Mouse (Mus musculus): ENCODE data around the gene Carmil3. TPM values are rescaled to one million over a fixed set of nuclear protein-coding genes. Genes with fewer than 3 reads are reported as not detected.
A peak's percentile ranks its signal among the peaks of the same experiment; 100 is the strongest.

The Carmil3 gene
- polyA plus RNA-seq, 1 experiment from 2014 or later = 14.6 TPM

- Histone ChIP-seq H3K4me1 (replicated peaks; ENCODE audit: control insufficient read depth, insufficient read depth, low read length) (no peaks in the 10 kb centered on the region), H3K9ac (ENCODE audit: low read length) (no peak overlapping the region), H3K4me3 (ENCODE audit: low read depth, low read length) (no peak overlapping the region), H3K27ac (ENCODE audit: low read depth, low read length) (no peak overlapping the region), H3K36me3 (ENCODE audit: control insufficient read depth, insufficient read depth, low read length) (no peaks in the 10 kb centered on the region; the same call in 1 of the 2 replicates), H3K4me2 (ENCODE audit: low read depth, low read length, severe bottlenecking) (no peak overlapping the region), H3K9me3 (ENCODE audit: control insufficient read depth, low read length) (no peaks in the 10 kb centered on the region), H3K27me3 (ENCODE audit: control insufficient read depth, insufficient read depth, low read length) (no peaks in the 10 kb centered on the region)
- DNase-seq (ENCODE audit: low spot score) = no peak
- 74% methylated on average over 16 of the region's 16 CpGs for WGBS
- peak; percentile 39 for ATAC-seq (replicated peaks; ENCODE audit: low FRiP score)
Measured at GRCm38 (mm10) chr14:55496761-55497448, 6.5 kb downstream of the Carmil3 start.

DNA sequence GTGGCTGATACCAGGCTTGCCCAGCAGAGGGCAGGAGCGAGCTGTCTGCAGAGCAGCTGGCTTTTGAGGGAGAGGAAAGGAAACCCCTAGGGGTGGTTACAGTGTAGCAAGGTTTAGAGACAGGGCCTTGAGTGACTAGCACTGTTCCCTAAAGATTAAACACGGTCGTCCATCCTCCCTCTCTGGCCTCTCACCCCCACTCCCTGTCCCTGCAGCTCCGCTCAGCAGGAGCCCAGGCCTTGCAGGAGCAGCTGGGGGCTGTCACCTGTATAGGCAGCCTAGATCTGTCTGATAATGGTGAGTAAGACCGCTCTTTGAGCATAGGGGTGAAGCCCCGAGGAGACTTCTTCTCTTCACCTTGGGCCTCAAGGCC lies 7.0 kb downstream of the Carmil3 start:
- Histone ChIP-seq H3K27ac (ENCODE audit: low read depth, low read length) (no peak overlapping the region), H3K4me2 (ENCODE audit: low read depth, low read length, severe bottlenecking) (no peak overlapping the region), H3K9ac (ENCODE audit: low read length) (no peak overlapping the region), H3K9me3 (ENCODE audit: control insufficient read depth, low read length) (no peaks in the 10 kb centered on the region), H3K4me1 (replicated peaks; ENCODE audit: control insufficient read depth, insufficient read depth, low read length) (no peaks in the 10 kb centered on the region), H3K4me3 (ENCODE audit: low read depth, low read length) (no peak overlapping the region), H3K36me3 (ENCODE audit: control insufficient read depth, insufficient read depth, low read length) (no peaks in the 10 kb centered on the region; the same call in 1 of the 2 replicates), H3K27me3 (ENCODE audit: control insufficient read depth, insufficient read depth, low read length) (no peaks in the 10 kb centered on the region)
- 39% methylated on average over 6 of the region's 6 CpGs for WGBS
- DNase-seq (ENCODE audit: low spot score) (peak; percentile 91), ATAC-seq (replicated peaks; ENCODE audit: low FRiP score) (peak; percentile 75)

- no peak overlapping the region for H3K27ac ChIP-seq (ENCODE audit: low read depth, low read length)
- DNase-seq (ENCODE audit: low spot score) (no peak), ATAC-seq (replicated peaks; ENCODE audit: low FRiP score) (no peak)
- H3K9me3 ChIP-seq (ENCODE audit: control insufficient read depth, low read length) = no peaks in the 10 kb centered on the region
- WGBS = 92% methylated on average over 9 of the region's 9 CpGs
- no peak overlapping the region for H3K9ac ChIP-seq (ENCODE audit: low read length)
- H3K27me3 ChIP-seq (ENCODE audit: control insufficient read depth, insufficient read depth, low read length) = no peaks in the 10 kb centered on the region
- no peaks in the 10 kb centered on the region for H3K36me3 ChIP-seq (ENCODE audit: control insufficient read depth, insufficient read depth, low read length)
- H3K4me2 ChIP-seq (ENCODE audit: low read depth, low read length, severe bottlenecking) = no peak overlapping the region
- H3K4me1 ChIP-seq (replicated peaks; ENCODE audit: control insufficient read depth, insufficient read depth, low read length) = no peaks in the 10 kb centered on the region
- H3K4me3 ChIP-seq (ENCODE audit: low read depth, low read length) = no peak overlapping the region
Measured at GRCm38 (mm10) chr14:55505612-55506011, 15.2 kb downstream of the Carmil3 start.

DNA sequence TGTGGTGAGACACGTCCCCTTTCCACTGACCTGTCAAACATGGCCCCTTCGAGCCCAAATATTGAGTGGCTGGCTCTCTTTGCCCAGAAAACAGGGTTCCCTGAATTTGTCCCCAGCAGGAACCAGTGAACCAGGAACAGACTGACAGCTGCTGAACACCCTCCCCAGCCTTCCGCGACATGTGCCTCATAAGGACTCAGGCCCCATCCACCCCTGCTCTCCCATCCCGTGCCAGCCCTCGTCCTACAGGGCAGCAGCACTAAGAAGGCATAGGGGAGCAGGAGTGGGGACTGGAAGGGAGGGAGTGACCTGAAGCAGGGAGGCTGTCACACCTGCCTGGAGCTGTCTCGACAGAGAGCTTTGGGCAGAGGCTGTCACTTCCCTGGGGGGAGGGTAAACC lies 17.4 kb downstream of the Carmil3 start:
- Histone ChIP-seq H3K36me3 (ENCODE audit: control insufficient read depth, insufficient read depth, low read length) (no peaks in the 10 kb centered on the region), H3K27ac (ENCODE audit: low read depth, low read length) (no peak overlapping the region), H3K4me1 (replicated peaks; ENCODE audit: control insufficient read depth, insufficient read depth, low read length) (no peaks in the 10 kb centered on the region), H3K9ac (ENCODE audit: low read length) (no peak overlapping the region), H3K27me3 (ENCODE audit: control insufficient read depth, insufficient read depth, low read length) (no peaks in the 10 kb centered on the region), H3K4me2 (ENCODE audit: low read depth, low read length, severe bottlenecking) (no peak overlapping the region), H3K4me3 (ENCODE audit: low read depth, low read length) (no peak overlapping the region), H3K9me3 (ENCODE audit: control insufficient read depth, low read length) (no peaks in the 10 kb centered on the region)
- ATAC-seq (replicated peaks; ENCODE audit: low FRiP score) (no peak), DNase-seq (ENCODE audit: low spot score) (no peak)
- 64% methylated on average over 7 of the region's 7 CpGs for WGBS

DNA sequence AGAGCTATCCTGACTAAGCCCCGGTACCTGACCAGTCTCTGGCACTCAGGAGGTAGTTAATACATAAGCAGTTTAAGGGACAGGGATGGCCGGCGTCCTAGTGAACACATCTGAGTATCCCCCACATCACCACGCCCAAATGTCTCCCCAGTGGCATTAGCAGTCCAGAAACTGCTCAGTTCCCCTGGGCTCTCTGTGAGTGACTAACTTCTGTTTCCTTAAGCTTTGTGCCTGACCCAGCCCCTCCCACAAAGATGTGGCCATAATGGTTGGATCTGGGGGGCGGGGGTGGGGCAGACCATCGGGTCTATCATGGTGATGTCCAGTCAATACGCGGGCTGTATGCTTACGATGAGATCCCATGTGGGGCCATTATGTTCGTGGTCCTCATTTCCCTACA lies 19.1 kb downstream of the Carmil3 start:
- H3K4me3 ChIP-seq (ENCODE audit: low read depth, low read length) = no peak overlapping the region
- no peaks in the 10 kb centered on the region for H3K9me3 ChIP-seq (ENCODE audit: control insufficient read depth, low read length)
- H3K4me2 ChIP-seq (ENCODE audit: low read depth, low read length, severe bottlenecking) = no peak overlapping the region
- WGBS = 81% methylated on average over 10 of the region's 10 CpGs
- no peaks in the 10 kb centered on the region for H3K4me1 ChIP-seq (replicated peaks; ENCODE audit: control insufficient read depth, insufficient read depth, low read length)
- no peaks in the 10 kb centered on the region for H3K27me3 ChIP-seq (ENCODE audit: control insufficient read depth, insufficient read depth, low read length)
- no peak overlapping the region for H3K9ac ChIP-seq (ENCODE audit: low read length)
- no peak for DNase-seq (ENCODE audit: low spot score)
- no peaks in the 10 kb centered on the region for H3K36me3 ChIP-seq (ENCODE audit: control insufficient read depth, insufficient read depth, low read length)
- ATAC-seq (replicated peaks; ENCODE audit: low FRiP score) = no peak
- no peak overlapping the region for H3K27ac ChIP-seq (ENCODE audit: low read depth, low read length)

GRCm38 (mm10) chr14:55510125-55510731 lies 19.8 kb downstream of the Carmil3 start, which contains the start of gene Cpne6:
Gene Cpne6, plus strand, starts transcription at chr14:55510445.
- Histone ChIP-seq H3K4me2 (ENCODE audit: low read depth, low read length, severe bottlenecking) (no peak within 1 kb of the TSS), H3K36me3 (ENCODE audit: control insufficient read depth, insufficient read depth, low read length) (no peaks in the 10 kb centered on the region), H3K27ac (ENCODE audit: low read depth, low read length) (no peak within 1 kb of the TSS), H3K4me3 (ENCODE audit: low read depth, low read length) (no peak within 1 kb of the TSS), H3K9me3 (ENCODE audit: control insufficient read depth, low read length) (no peaks in the 10 kb centered on the region), H3K27me3 (ENCODE audit: control insufficient read depth, insufficient read depth, low read length) (no peaks in the 10 kb centered on the region), H3K9ac (ENCODE audit: low read length) (no peak within 1 kb of the TSS), H3K4me1 (replicated peaks; ENCODE audit: control insufficient read depth, insufficient read depth, low read length) (no peaks in the 10 kb centered on the region)
- WGBS = 75% methylated on average over 22 of the region's 22 CpGs
- DNase-seq (ENCODE audit: low spot score) = no peak
- no peak for ATAC-seq (replicated peaks; ENCODE audit: low FRiP score)

- Histone ChIP-seq H3K9me3 (ENCODE audit: control insufficient read depth, low read length) (no peaks in the 10 kb centered on the region), H3K27ac (ENCODE audit: low read depth, low read length) (no peak overlapping the region), H3K36me3 (ENCODE audit: control insufficient read depth, insufficient read depth, low read length) (no peaks in the 10 kb centered on the region), H3K9ac (ENCODE audit: low read length) (no peak overlapping the region), H3K27me3 (ENCODE audit: control insufficient read depth, insufficient read depth, low read length) (no peaks in the 10 kb centered on the region), H3K4me2 (ENCODE audit: low read depth, low read length, severe bottlenecking) (no peak overlapping the region), H3K4me1 (replicated peaks; ENCODE audit: control insufficient read depth, insufficient read depth, low read length) (no peaks in the 10 kb centered on the region), H3K4me3 (ENCODE audit: low read depth, low read length) (no peak overlapping the region)
- 72% methylated on average over 7 of the region's 7 CpGs for WGBS
- ATAC-seq (replicated peaks; ENCODE audit: low FRiP score) (no peak), DNase-seq (ENCODE audit: low spot score) (no peak)
Measured at GRCm38 (mm10) chr14:55511037-55511436, 20.6 kb downstream of the Carmil3 start.

GRCm38 (mm10) chr14:55513927-55514326 lies 23.5 kb downstream of the Carmil3 start:
- Histone ChIP-seq H3K4me2 (ENCODE audit: low read depth, low read length, severe bottlenecking) (no peak overlapping the region), H3K27ac (ENCODE audit: low read depth, low read length) (no peak overlapping the region), H3K9me3 (ENCODE audit: control insufficient read depth, low read length) (no peaks in the 10 kb centered on the region), H3K4me1 (replicated peaks; ENCODE audit: control insufficient read depth, insufficient read depth, low read length) (no peaks in the 10 kb centered on the region), H3K9ac (ENCODE audit: low read length) (no peak overlapping the region), H3K27me3 (ENCODE audit: control insufficient read depth, insufficient read depth, low read length) (no peaks in the 10 kb centered on the region), H3K36me3 (ENCODE audit: control insufficient read depth, insufficient read depth, low read length) (no peaks in the 10 kb centered on the region), H3K4me3 (ENCODE audit: low read depth, low read length) (no peak overlapping the region)
- no peak for ATAC-seq (replicated peaks; ENCODE audit: low FRiP score)
- 76% methylated on average over 10 of the region's 10 CpGs for WGBS
- no peak for DNase-seq (ENCODE audit: low spot score)

- no peak for DNase-seq (ENCODE audit: low spot score)
- ATAC-seq (replicated peaks; ENCODE audit: low FRiP score) = no peak
- Histone ChIP-seq H3K9ac (ENCODE audit: low read length) (no peak overlapping the region), H3K36me3 (ENCODE audit: control insufficient read depth, insufficient read depth, low read length) (no peaks in the 10 kb centered on the region), H3K4me3 (ENCODE audit: low read depth, low read length) (no peak overlapping the region), H3K27me3 (ENCODE audit: control insufficient read depth, insufficient read depth, low read length) (0 out of 2 replicates have a peak, but pooled peaks cover 7% of the 10 kb centered on the region), H3K27ac (ENCODE audit: low read depth, low read length) (no peak overlapping the region), H3K4me2 (ENCODE audit: low read depth, low read length, severe bottlenecking) (no peak overlapping the region), H3K4me1 (replicated peaks; ENCODE audit: control insufficient read depth, insufficient read depth, low read length) (no peaks in the 10 kb centered on the region), H3K9me3 (ENCODE audit: control insufficient read depth, low read length) (no peaks in the 10 kb centered on the region)
- WGBS = 93% methylated on average over 4 of the region's 4 CpGs
Measured at GRCm38 (mm10) chr14:55515846-55516245, 25.4 kb downstream of the Carmil3 start.

Data from forebrain, embryonic 11.5 days (tissue).